Mouse (Mus musculus) liver, adult 2 months (tissue): ENCODE results near the gene H2-Aa.

ENCODE experiments used
- CTCF ChIP-seq: fragments of 200-500 bp; IDR thresholded peaks from 2 replicates; pipeline ENCODE4 v1.5.1; 2011; ENCODE audit warnings: low read depth, low read length, control low read depth
- POLR2A ChIP-seq: fragments of 200-500 bp; IDR thresholded peaks from 2 replicates; pipeline ENCODE4 v1.6.1; 2011; ENCODE audit warnings: low read length, control low read depth; ENCODE audit not compliant: insufficient read depth; ENCODE audit errors: extremely low read depth

DNA sequence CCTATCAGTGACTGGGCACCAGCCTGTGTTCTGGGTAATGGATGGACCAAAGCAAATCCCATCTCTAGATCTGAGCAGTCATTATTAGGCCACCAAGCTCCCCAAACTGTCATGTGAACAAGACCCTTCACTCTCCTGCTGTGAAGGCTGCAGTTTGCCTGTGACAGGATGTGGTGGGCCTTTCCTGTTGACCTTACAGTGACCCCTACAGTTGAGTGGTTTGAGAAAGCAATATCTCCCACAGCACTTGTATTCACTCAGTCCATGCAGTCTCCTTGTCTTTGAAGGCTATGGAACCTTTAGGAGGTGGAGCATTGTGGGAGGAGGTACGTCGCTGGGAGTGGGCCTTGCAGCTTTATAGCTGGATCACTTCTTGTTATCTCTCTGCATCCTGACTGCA is 42.2 kb upstream of the H2-Aa start:
- no peak for TF ChIP-seq POLR2A
- no peak for TF ChIP-seq CTCF
